Mouse (Mus musculus) limb, embryonic 10.5 days (tissue): ENCODE measurements around the gene Mbd6. TPM values are rescaled to one million over a fixed set of nuclear protein-coding genes. Genes with fewer than 3 reads are reported as not detected.

ENCODE experiments used
- DNase-seq: peaks from one replicate; pipeline ENCODE4 v3.0.0-alpha.2; 2017; ENCODE audit warnings: low spot score
- H3K27ac ChIP-seq: fragments of 300-500 bp; sonication (generic); 2 replicates; pipeline ENCODE4 v1.5.1; 2016; ENCODE audit warnings: mild to moderate bottlenecking
- H3K27me3 ChIP-seq: fragments of 300-500 bp; sonication (generic); 2 replicates; pipeline ENCODE4 v1.6.1; 2016; ENCODE audit warnings: low read depth, mild to moderate bottlenecking; ENCODE audit not compliant: poor library complexity, severe bottlenecking
- H3K36me3 ChIP-seq: fragments of 300-500 bp; sonication (generic); 2 replicates; pipeline ENCODE4 v1.6.1; 2016; ENCODE audit warnings: mild to moderate bottlenecking, moderate library complexity
- H3K4me1 ChIP-seq: fragments of 300-500 bp; sonication (generic); 2 replicates; pipeline ENCODE4 v1.6.1; 2016
- H3K4me3 ChIP-seq: fragments of 300-500 bp; sonication (generic); 2 replicates; pipeline ENCODE4 v1.5.1; 2016; ENCODE audit warnings: mild to moderate bottlenecking, moderate library complexity
- H3K9me3 ChIP-seq: fragments of 300-500 bp; sonication (generic); replicated peaks from 2 replicates; pipeline ENCODE4 v1.6.1; 2016; ENCODE audit warnings: mild to moderate bottlenecking
- WGBS: fragments of 180-500 bp; shearing (Covaris S2); methylation state at CpG from one replicate; pipeline ENCODE4 v1.1.7; 2016; 5-methylcytosine and 5-hydroxymethylcytosine counted together
- polyA plus RNA-seq: library from polyadenylated mRNA; unstranded; fragments of >200 nt; fragmentation: Nextera tagmentation; extraction: Ambion mirVana; gene quantifications from 2 replicates; pipeline ENCODE4 v1.2.1, GENCODE M21; 2016

Mbd6 gene
- polyA plus RNA-seq, 1 experiment from 2014 or later, result 16.7 TPM

- Histone ChIP-seq H3K27ac (no peak overlapping the region), H3K4me1 (peaks cover 34% of the 10 kb centered on the region), H3K4me3 (no peak overlapping the region), H3K27me3 (no peaks in the 10 kb centered on the region), H3K36me3 (peaks cover 97% of the 10 kb centered on the region), H3K9me3 (no peaks in the 10 kb centered on the region)
- no peak for DNase-seq
- WGBS, result 90% methylated on average over 13 of the region's 13 CpGs
Measured at GRCm38 (mm10) chr10:127282620-127283215, 6.1 kb downstream of the Mbd6 start.

- no peak for DNase-seq
- 92% methylated on average over 8 of the region's 8 CpGs for WGBS
- Histone ChIP-seq H3K4me1 (peaks cover 20% of the 10 kb centered on the region), H3K9me3 (no peaks in the 10 kb centered on the region), H3K27ac (no peak overlapping the region), H3K27me3 (no peaks in the 10 kb centered on the region), H3K4me3 (no peak overlapping the region), H3K36me3 (peaks cover 100% of the 10 kb centered on the region)
Measured at GRCm38 (mm10) chr10:127281316-127281715, 7.5 kb downstream of the Mbd6 start.

- H3K4me1 ChIP-seq, result peaks cover 4% of the 10 kb centered on the region; the same call in 1 of the 2 replicates
- H3K9me3 ChIP-seq, result no peaks in the 10 kb centered on the region
- H3K36me3 ChIP-seq, result peaks cover 100% of the 10 kb centered on the region
- no peaks in the 10 kb centered on the region for H3K27me3 ChIP-seq
- no peak for DNase-seq
- 100% methylated on average over 2 of the region's 2 CpGs for WGBS
- no peak overlapping the region for H3K4me3 ChIP-seq
- H3K27ac ChIP-seq, result no peak overlapping the region
Measured at GRCm38 (mm10) chr10:127279730-127280129, 9.1 kb downstream of the Mbd6 start.

GRCm38 (mm10) chr10:127274261-127275022 is 14.4 kb downstream of the Mbd6 start:
- Histone ChIP-seq H3K9me3 (no peaks in the 10 kb centered on the region), H3K27ac (no peak overlapping the region), H3K4me1 (no peaks in the 10 kb centered on the region), H3K27me3 (no peaks in the 10 kb centered on the region), H3K4me3 (no peak overlapping the region), H3K36me3 (peaks cover 100% of the 10 kb centered on the region)
- no peak for DNase-seq
- WGBS, result 88% methylated on average over 11 of the region's 11 CpGs

GRCm38 (mm10) chr10:127272371-127272770 is 16.4 kb downstream of the Mbd6 start:
- 93% methylated on average over 5 of the region's 5 CpGs for WGBS
- Histone ChIP-seq H3K4me1 (peaks cover 9% of the 10 kb centered on the region), H3K27me3 (no peaks in the 10 kb centered on the region), H3K27ac (no peak overlapping the region), H3K4me3 (no peak overlapping the region), H3K9me3 (no peaks in the 10 kb centered on the region), H3K36me3 (peaks cover 100% of the 10 kb centered on the region)
- no peak for DNase-seq

GRCm38 (mm10) chr10:127269884-127270283 is 18.9 kb downstream of the Mbd6 start:
- Histone ChIP-seq H3K9me3 (no peaks in the 10 kb centered on the region), H3K4me1 (peaks cover 18% of the 10 kb centered on the region), H3K27ac (no peak overlapping the region), H3K27me3 (peaks cover 2% of the 10 kb centered on the region), H3K36me3 (peaks cover 76% of the 10 kb centered on the region), H3K4me3 (no peak overlapping the region)
- no peak for DNase-seq
- WGBS, result 87% methylated on average over 4 of the region's 4 CpGs

- Histone ChIP-seq H3K4me1 (peaks cover 18% of the 10 kb centered on the region), H3K4me3 (no peak overlapping the region), H3K9me3 (no peaks in the 10 kb centered on the region), H3K27ac (no peak overlapping the region), H3K27me3 (peaks cover 10% of the 10 kb centered on the region), H3K36me3 (peaks cover 67% of the 10 kb centered on the region)
- 89% methylated on average over 12 of the region's 12 CpGs for WGBS
- DNase-seq, result no peak
Measured at GRCm38 (mm10) chr10:127269036-127269435, 19.8 kb downstream of the Mbd6 start.

- WGBS, result 84% methylated on average over 5 of the region's 5 CpGs
- no peak overlapping the region for H3K27ac ChIP-seq
- H3K9me3 ChIP-seq, result no peaks in the 10 kb centered on the region
- H3K36me3 ChIP-seq, result peaks cover 61% of the 10 kb centered on the region
- DNase-seq, result no peak
- no peak overlapping the region for H3K4me3 ChIP-seq
- peaks cover 17% of the 10 kb centered on the region for H3K27me3 ChIP-seq
- peaks cover 18% of the 10 kb centered on the region for H3K4me1 ChIP-seq
Measured at GRCm38 (mm10) chr10:127268401-127268800, 20.4 kb downstream of the Mbd6 start.

GRCm38 (mm10) chr10:127267318-127267717 is 21.5 kb downstream of the Mbd6 start:
- H3K9me3 ChIP-seq, result no peaks in the 10 kb centered on the region
- peaks cover 50% of the 10 kb centered on the region for H3K36me3 ChIP-seq
- H3K27me3 ChIP-seq, result peaks cover 27% of the 10 kb centered on the region
- H3K27ac ChIP-seq, result peak overlapping the region; percentile 93
- H3K4me1 ChIP-seq, result peaks cover 27% of the 10 kb centered on the region
- peak overlapping the region; percentile 87 for H3K4me3 ChIP-seq
- DNase-seq, result no peak
- WGBS, result 77% methylated on average over 5 of the region's 5 CpGs

- peak; percentile 94 for DNase-seq
- Histone ChIP-seq H3K9me3 (no peaks in the 10 kb centered on the region), H3K27ac (peak within 1 kb of the TSS; percentile 93), H3K36me3 (peaks cover 41% of the 10 kb centered on the region), H3K4me1 (peaks cover 29% of the 10 kb centered on the region), H3K27me3 (peaks cover 37% of the 10 kb centered on the region), H3K4me3 (peak within 1 kb of the TSS; percentile 87)
- 2% methylated on average over 70 of the region's 70 CpGs for WGBS
Measured at GRCm38 (mm10) chr10:127266112-127267091, 22.4 kb downstream of the Mbd6 start, which contains the start of gene Dctn2. Dctn2 (plus strand) TSS chr10:127266368.

- Histone ChIP-seq H3K4me3 (peak overlapping the region; percentile 87), H3K27me3 (peaks cover 43% of the 10 kb centered on the region), H3K4me1 (peaks cover 29% of the 10 kb centered on the region), H3K9me3 (no peaks in the 10 kb centered on the region), H3K36me3 (peaks cover 34% of the 10 kb centered on the region), H3K27ac (no peak overlapping the region; the same call in 1 of the 2 replicates)
- WGBS, result 34% methylated on average over 4 of the region's 4 CpGs
- no peak for DNase-seq
Measured at GRCm38 (mm10) chr10:127265727-127266111, 23.1 kb downstream of the Mbd6 start.

GRCm38 (mm10) chr10:127264971-127265370 is 23.8 kb downstream of the Mbd6 start:
- Histone ChIP-seq H3K27ac (no peak overlapping the region), H3K27me3 (peaks cover 44% of the 10 kb centered on the region), H3K4me1 (peaks cover 29% of the 10 kb centered on the region), H3K4me3 (no peak overlapping the region), H3K36me3 (peaks cover 26% of the 10 kb centered on the region), H3K9me3 (no peaks in the 10 kb centered on the region)
- 72% methylated on average over 4 of the region's 4 CpGs for WGBS
- DNase-seq, result no peak
